Mouse (Mus musculus): ENCODE results near the gene Mybphl.

- TF ChIP-seq CTCF (IDR thresholded peaks at IDR 0.05; ENCODE audit: control insufficient read depth, insufficient read depth, insufficient replicate concordance, low read depth, low read length) (no peak), POLR2A (IDR thresholded peaks at IDR 0.05; ENCODE audit: control insufficient read depth, low read depth, low read length) (no peak)
These were observed at the start of gene Mybphl for GRCm38 (mm10) chr3:108364270-108364995.
